ENCODE assay signal across 1 mouse cellular context in the genomic region with DNA sequence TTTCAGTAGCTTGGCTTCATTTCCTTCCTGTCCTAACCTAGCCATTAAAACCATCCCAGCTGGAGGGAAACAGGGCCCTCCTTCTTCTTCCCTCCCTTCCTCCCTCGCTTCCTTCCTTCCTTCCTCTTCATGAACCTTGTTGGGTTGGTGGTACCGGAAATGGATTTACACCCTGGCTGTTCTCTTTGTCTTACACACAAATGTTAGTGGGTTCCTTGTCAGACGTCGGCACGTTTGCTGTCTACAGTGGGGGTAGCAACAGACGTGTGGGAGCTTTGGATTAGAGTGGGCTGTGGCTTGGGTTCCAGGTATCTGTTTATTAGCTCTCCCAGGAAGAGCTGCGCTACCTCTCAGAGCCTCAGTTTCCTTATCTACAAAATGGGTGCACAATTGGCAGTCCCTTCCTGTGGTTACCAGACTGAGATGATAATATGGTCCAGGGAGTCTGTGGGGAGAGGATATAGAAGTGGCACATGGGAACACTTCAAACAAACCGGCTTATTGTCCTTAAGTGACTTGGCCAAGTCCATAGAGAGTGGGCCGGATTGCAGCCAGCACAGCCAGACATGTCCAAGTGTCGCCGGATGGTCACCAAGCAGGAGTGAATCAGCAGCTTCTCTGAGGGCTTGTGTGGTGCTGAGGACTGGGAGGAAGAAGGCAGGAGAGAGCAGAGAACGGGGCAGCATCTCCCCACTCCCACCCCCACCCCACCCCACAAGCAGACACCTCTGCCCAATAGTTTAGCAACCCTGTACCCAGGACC.
TF ChIP-seq lines count a peak whose summit lies in the region.

No protein-coding gene starts in this region.

TF ChIP-seq in MEL, 35 proteins besides CTCF, POLR2A, EP300 and RAD21 (continued from another document):
- TF ChIP-seq BHLHE40 (IDR thresholded peaks at IDR 0.05; ENCODE audit: borderline replicate concordance, low read depth, low read length) (peak; percentile 12; the same call in 1 of the 2 replicates), ZC3H11A (IDR thresholded peaks at IDR 0.05; ENCODE audit: low read depth, low read length) (no peak), ZKSCAN1 (IDR thresholded peaks at IDR 0.05; ENCODE audit: low read depth, low read length) (no peak), ETS1 (IDR thresholded peaks at IDR 0.05; ENCODE audit: low read depth, low read length) (no peak), POLR2AphosphoS2 (IDR thresholded peaks at IDR 0.05; ENCODE audit: low read length) (no peak), ZNF384 (IDR thresholded peaks at IDR 0.05; ENCODE audit: low read depth, low read length) (no peak), MYB (IDR thresholded peaks at IDR 0.05; ENCODE audit: low read depth, low read length) (no peak), GABPA (IDR thresholded peaks at IDR 0.05; ENCODE audit: low read depth, low read length) (no peak), TAL1 (IDR thresholded peaks at IDR 0.05; ENCODE audit: low read length) (peak; percentile 53), MAFK (IDR thresholded peaks at IDR 0.05; ENCODE audit: borderline replicate concordance, low read depth, low read length) (no peak), JUND (IDR thresholded peaks at IDR 0.05; ENCODE audit: low read depth, low read length) (no peak), MXI1 (IDR thresholded peaks at IDR 0.05; ENCODE audit: low read depth, low read length) (no peak), POLR2AphosphoS5 (IDR thresholded peaks at IDR 0.05; ENCODE audit: borderline replicate concordance, low read depth, low read length) (no peak), USF2 (IDR thresholded peaks at IDR 0.05; ENCODE audit: borderline replicate concordance in 1 of 2, insufficient read depth in 1 of 2, low read depth in 1 of 2, low read length in 2 of 2) (no peak), MYC (IDR thresholded peaks at IDR 0.05; ENCODE audit: low read depth, low read length) (no peak), SMC3 (IDR thresholded peaks at IDR 0.05; ENCODE audit: low read depth, low read length) (no peak), MAX (IDR thresholded peaks at IDR 0.05; ENCODE audit: low read length) (no peak), MEF2A (IDR thresholded peaks at IDR 0.05; ENCODE audit: extremely low read depth, insufficient replicate concordance, low read depth, low read length, poor library complexity, severe bottlenecking) (no peak), NRF1 (IDR thresholded peaks at IDR 0.05; ENCODE audit: insufficient read depth, low read depth, low read length, poor library complexity, severe bottlenecking) (no peak), GATA1 (IDR thresholded peaks at IDR 0.05; ENCODE audit: low read depth, low read length) (peak; percentile 55), E2F4 (IDR thresholded peaks at IDR 0.05; ENCODE audit: borderline replicate concordance, low read depth, low read length) (no peak), HCFC1 (IDR thresholded peaks at IDR 0.05; ENCODE audit: low read depth, low read length) (0 out of 2 replicates have a peak, but pooled peaks have one; percentile 5), MAZ (IDR thresholded peaks at IDR 0.05; ENCODE audit: low read depth, low read length) (no peak), TBP (IDR thresholded peaks at IDR 0.05; ENCODE audit: low read depth, low read length) (no peak), SIN3A (IDR thresholded peaks at IDR 0.05; ENCODE audit: low read length) (no peak), NELFE (IDR thresholded peaks at IDR 0.05; ENCODE audit: low read depth, low read length) (no peak), UBTF (IDR thresholded peaks at IDR 0.05; ENCODE audit: borderline replicate concordance, insufficient read depth, low read depth, low read length) (no peak), ELF1 (IDR thresholded peaks at IDR 0.05; ENCODE audit: low read depth, low read length) (no peak), RCOR1 (IDR thresholded peaks at IDR 0.05; ENCODE audit: low read depth, low read length) (no peak; the same call in 1 of the 2 replicates), CHD1 (IDR thresholded peaks at IDR 0.05; ENCODE audit: low read depth, low read length) (no peak), ZMIZ1 (IDR thresholded peaks at IDR 0.05; ENCODE audit: low read depth, low read length) (no peak)
